7 mouse cellular contexts compared by ENCODE assay signal in the genomic region with DNA sequence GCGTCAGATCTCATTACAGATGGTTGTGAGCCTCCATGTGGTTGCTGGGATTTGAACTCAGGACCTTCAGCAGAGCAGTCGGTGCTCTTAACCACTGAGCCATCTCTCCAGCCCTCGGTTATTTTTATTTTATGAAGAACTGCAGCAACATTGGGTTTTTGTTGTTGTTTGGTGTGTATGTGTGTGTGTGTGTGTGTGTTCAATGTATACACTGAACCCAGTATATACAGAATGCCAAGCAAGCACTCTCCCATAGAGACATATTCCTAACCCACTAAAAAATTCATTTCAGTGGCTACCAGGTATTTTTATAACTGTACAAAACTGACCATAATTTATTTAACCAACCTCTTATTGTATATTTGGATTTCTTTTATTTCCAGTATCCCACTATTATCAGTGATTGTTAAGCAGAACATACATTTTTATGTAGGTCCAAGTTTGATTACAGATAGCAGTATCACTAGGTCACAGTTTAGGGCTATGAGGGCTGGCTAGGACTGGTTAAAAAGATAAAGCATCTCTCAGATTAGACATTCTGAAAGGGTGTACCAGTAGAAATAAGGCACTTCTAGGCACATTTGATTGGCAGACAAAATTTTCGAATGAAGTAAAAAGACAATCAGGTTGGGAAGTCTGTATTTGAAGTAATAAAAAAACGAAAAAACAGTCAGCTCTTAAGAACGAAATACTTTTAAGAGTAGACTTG. TPM values are rescaled to one million over a fixed set of nuclear protein-coding genes. Genes with fewer than 3 reads are reported as not detected.
DNase-seq lines count a peak whose midpoint lies in the region; ATAC-seq and TF ChIP-seq lines count a peak whose summit lies in the region.

No protein-coding gene starts in this region.

- no peak for ATAC-seq in forebrain, embryonic 16.5 days
- peak; percentile 34 for ATAC-seq in liver, embryonic 13.5 days (ENCODE audit: low read depth)

- H3K9ac ChIP-seq in forebrain, embryonic 16.5 days (replicated peaks; ENCODE audit: low read depth, low read length), result no peak overlapping the region
- peak overlapping the region; percentile 93 for H3K9ac ChIP-seq in liver, embryonic 13.5 days

- H3K27ac ChIP-seq in spleen, adult 2 months (ENCODE audit: insufficient read depth, low read length), result no peak overlapping the region
- H3K27ac ChIP-seq in forebrain, embryonic 16.5 days (ENCODE audit: low read length), result no peak overlapping the region
- H3K27ac ChIP-seq in liver, embryonic 13.5 days, result peak overlapping the region; percentile 99

- no peaks in the 10 kb centered on the region for H3K27me3 ChIP-seq in spleen, adult 2 months (ENCODE audit: control insufficient read depth, insufficient read depth, low read length)
- H3K27me3 ChIP-seq in forebrain, embryonic 16.5 days (replicated peaks; ENCODE audit: control insufficient read depth, insufficient read depth, low read length), result no peaks in the 10 kb centered on the region
- no peaks in the 10 kb centered on the region for H3K27me3 ChIP-seq in liver, embryonic 13.5 days

- peaks cover 6% of the 10 kb centered on the region for H3K36me3 ChIP-seq in spleen, adult 2 months (ENCODE audit: control insufficient read depth, insufficient read depth, low read length)
- peaks cover 1% of the 10 kb centered on the region; the same call in 1 of the 2 replicates for H3K36me3 ChIP-seq in forebrain, embryonic 16.5 days (ENCODE audit: control insufficient read depth, insufficient read depth)
- H3K36me3 ChIP-seq in liver, embryonic 13.5 days, result peaks cover 20% of the 10 kb centered on the region

- H3K4me1 ChIP-seq in spleen, adult 2 months (ENCODE audit: control insufficient read depth, insufficient read depth, insufficient read length), result peaks cover 7% of the 10 kb centered on the region; the same call in 1 of the 2 replicates
- H3K4me1 ChIP-seq in forebrain, embryonic 16.5 days (replicated peaks; ENCODE audit: control insufficient read depth, insufficient read depth, low read length), result peaks cover 15% of the 10 kb centered on the region
- H3K4me1 ChIP-seq in liver, embryonic 13.5 days (replicated peaks), result peaks cover 69% of the 10 kb centered on the region

- DNase-seq in spleen, adult 2 months (ENCODE audit: low read depth in 1 of 2, low spot score in 2 of 2), result no peak
- no peak for DNase-seq in spleen, adult 12 weeks (ENCODE audit: low spot score)
- peak; percentile 52 for DNase-seq in liver, embryonic 13.5 days
- no peak for DNase-seq in MN1 (ENCODE audit: low spot score)
- no peak for DNase-seq in frontal cortex, postnatal 25 days (ENCODE audit: low spot score in 2 of 2)
- DNase-seq in B cell, adult 2 months, result no peak

- 45% methylated on average over 6 of the region's 6 CpGs for WGBS in spleen, adult 2 months
- 59% methylated on average over 6 of the region's 6 CpGs for WGBS in forebrain, embryonic 16.5 days
- 32% methylated on average over 6 of the region's 6 CpGs for WGBS in liver, embryonic 13.5 days (ENCODE audit: insufficient replicate concordance)

- H3K4me2 ChIP-seq in forebrain, embryonic 16.5 days (ENCODE audit: low read length), result peak overlapping the region; percentile 76
- H3K4me2 ChIP-seq in liver, embryonic 13.5 days, result peak overlapping the region; percentile 89

- no peak for TF ChIP-seq CTCF in spleen, adult 2 months (IDR thresholded peaks at IDR 0.05; ENCODE audit: extremely low read depth, insufficient read depth, insufficient read length, insufficient replicate concordance)

- no peak for TF ChIP-seq POLR2A in spleen, adult 2 months (IDR thresholded peaks at IDR 0.05; ENCODE audit: low read depth, low read length)

- H3K4me3 ChIP-seq in spleen, adult 2 months (ENCODE audit: extremely low read depth, insufficient read depth, insufficient read length), result peak overlapping the region; percentile 91; the same call in 1 of the 2 replicates
- no peak overlapping the region for H3K4me3 ChIP-seq in forebrain, embryonic 16.5 days (replicated peaks; ENCODE audit: low read length)
- H3K4me3 ChIP-seq in liver, embryonic 13.5 days (replicated peaks), result peak overlapping the region; percentile 78

- no peaks in the 10 kb centered on the region for H3K9me3 ChIP-seq in forebrain, embryonic 16.5 days (ENCODE audit: control insufficient read depth, low read length)
- no peaks in the 10 kb centered on the region for H3K9me3 ChIP-seq in liver, embryonic 13.5 days (replicated peaks)

RNA-seq across cellular contexts. Expression of a gene that starts 0.9 kb away (rescaled TPM):
- polyA plus RNA-seq in spleen, adult 2 months (2012; rRNA removed), result 73.4 and 77.6 TPM in 2 replicates
- 123 and 127 TPM in 2 replicates for polyA plus RNA-seq in forebrain, embryonic 16.5 days (2015; fragmentation: Nextera tagmentation; extraction: Ambion mirVana)
- 48.9 and 59.1 TPM in 2 replicates for polyA plus RNA-seq in liver, embryonic 13.5 days (2015; fragmentation: Nextera tagmentation; extraction: Ambion mirVana)

RNA-seq across cellular contexts. Expression of a gene that starts 1.3 kb away (rescaled TPM):
- 5.6 and 6.3 TPM in 2 replicates for polyA plus RNA-seq in spleen, adult 2 months (2012; rRNA removed)
- 0.63 and 2.3 TPM in 2 replicates for polyA plus RNA-seq in forebrain, embryonic 16.5 days (2015; fragmentation: Nextera tagmentation; extraction: Ambion mirVana)
- polyA plus RNA-seq in liver, embryonic 13.5 days (2015; fragmentation: Nextera tagmentation; extraction: Ambion mirVana), result 1.6 and 1.8 TPM in 2 replicates

RNA-seq across cellular contexts. Expression of a gene that starts 16.5 kb away (rescaled TPM):
- polyA plus RNA-seq in spleen, adult 2 months (2012; rRNA removed), result 1.4 and 1.5 TPM in 2 replicates
- polyA plus RNA-seq in forebrain, embryonic 16.5 days (2015; fragmentation: Nextera tagmentation; extraction: Ambion mirVana), result not detected in 2 replicates
- 0.51 and 0.53 TPM in 2 replicates for polyA plus RNA-seq in liver, embryonic 13.5 days (2015; fragmentation: Nextera tagmentation; extraction: Ambion mirVana)

RNA-seq across cellular contexts. Expression of a gene that starts 18.8 kb away (rescaled TPM):
- 47.9 and 53.3 TPM in 2 replicates for polyA plus RNA-seq in spleen, adult 2 months (2012; rRNA removed)
- polyA plus RNA-seq in forebrain, embryonic 16.5 days (2015; fragmentation: Nextera tagmentation; extraction: Ambion mirVana), result 23.3 and 23.6 TPM in 2 replicates
- 32.2 and 34.5 TPM in 2 replicates for polyA plus RNA-seq in liver, embryonic 13.5 days (2015; fragmentation: Nextera tagmentation; extraction: Ambion mirVana)

RNA-seq across cellular contexts. Expression of a gene that starts 19.0 kb away (rescaled TPM):
- 101 and 118 TPM in 2 replicates for polyA plus RNA-seq in spleen, adult 2 months (2012; rRNA removed)
- 185 and 197 TPM in 2 replicates for polyA plus RNA-seq in forebrain, embryonic 16.5 days (2015; fragmentation: Nextera tagmentation; extraction: Ambion mirVana)
- 103 and 111 TPM in 2 replicates for polyA plus RNA-seq in liver, embryonic 13.5 days (2015; fragmentation: Nextera tagmentation; extraction: Ambion mirVana)
